Mouse (Mus musculus): Measurements from ENCODE around the gene Lias. TPM values are rescaled to one million over a fixed set of nuclear protein-coding genes. Genes with fewer than 3 reads are reported as not detected.

Gene Lias
- 25.7 and 43.1 TPM in 2 replicates for total RNA-seq (2023)

GRCm38 (mm10) chr5:65390648-65391644, at the start of gene Lias, which contains the start of gene Rpl9:
Gene Lias (plus strand): TSS chr5:65391497.
Gene Rpl9 (minus strand): TSS chr5:65391444.

GRCm38 (mm10) chr5:65348168-65348567, 43.1 kb upstream of the Lias start, which contains the start of gene Klb:
Gene Klb (plus strand): TSS chr5:65348314.

GRCm38 (mm10) chr5:65435806-65436561, 44.7 kb downstream of the Lias start, which contains the start of gene Ugdh:
Gene Ugdh (minus strand): TSS chr5:65435949.

Other genes with a start within 250 kb of the Lias start
- 0.48 and 1.7 TPM in 2 replicates for gene Wdr19, start 191.8 kb upstream of the Lias start, total RNA-seq (2023)
- gene Rfc1, start 55.8 kb upstream of the Lias start, total RNA-seq (2023) = 45.5 and 54.0 TPM in 2 replicates
- gene Klb, start 43.2 kb upstream of the Lias start, total RNA-seq (2023) = not detected in 2 replicates
- gene Rpl9, start 53 bp upstream of the Lias start, total RNA-seq (2023) = 646 and 672 TPM in 2 replicates
- 74.6 and 75.2 TPM in 2 replicates for gene Ugdh, start 44.5 kb downstream of the Lias start, total RNA-seq (2023)
- not detected in 2 replicates for gene Gm43552, start 101.3 kb downstream of the Lias start, total RNA-seq (2023)
- gene Smim14, start 145.7 kb downstream of the Lias start, total RNA-seq (2023) = 183 and 223 TPM in 2 replicates
- 44.4 and 48.7 TPM in 2 replicates for gene Ube2k, start 145.7 kb downstream of the Lias start, total RNA-seq (2023)

All from neutrophil, adult 65 days (primary cell).